Mouse (Mus musculus) neural tube, embryonic 11.5 days (tissue): ENCODE measurements around the gene Cblb. TPM values are rescaled to one million over a fixed set of nuclear protein-coding genes. Genes with fewer than 3 reads are reported as not detected.

Source experiments
- ATAC-seq: fragments of 200-750 bp; cut with Nextera tagmentation; 2 replicates; pipeline ENCODE4 v1.8.0; 2017; ENCODE audit warnings: moderate number of reproducible peaks, mild to moderate bottlenecking, moderate TSS enrichment, moderate library complexity; ENCODE audit not compliant: insufficient read depth, low FRiP score, low TSS enrichment
- DNase-seq: peaks from one replicate; pipeline ENCODE4 v3.0.0-alpha.2; 2015; ENCODE audit warnings: low spot score
- H3K27ac ChIP-seq: fragments of 300-500 bp; sonication (generic); 2 replicates; pipeline ENCODE4 v1.5.1; 2014; ENCODE audit warnings: low read depth, mild to moderate bottlenecking, low read length
- H3K27me3 ChIP-seq: fragments of 300-500 bp; sonication (generic); 2 replicates; pipeline ENCODE4 v1.6.1; 2014; ENCODE audit warnings: mild to moderate bottlenecking, low read length, mixed read lengths; ENCODE audit not compliant: control insufficient read depth, insufficient read depth
- H3K36me3 ChIP-seq: fragments of 300-500 bp; sonication (generic); 2 replicates; pipeline ENCODE4 v1.6.1; 2014; ENCODE audit warnings: mild to moderate bottlenecking, low read length, moderate library complexity, mixed read lengths; ENCODE audit not compliant: control insufficient read depth, insufficient read depth
- H3K4me1 ChIP-seq: fragments of 300-500 bp; sonication (generic); 2 replicates; pipeline ENCODE4 v1.6.1; 2014; ENCODE audit warnings: low read length, mixed read lengths; ENCODE audit not compliant: control insufficient read depth, insufficient read depth
- H3K4me2 ChIP-seq: fragments of 300-500 bp; sonication (generic); 2 replicates; pipeline ENCODE4 v1.6.1; 2014; ENCODE audit warnings: low read depth, mild to moderate bottlenecking, moderate library complexity
- H3K4me3 ChIP-seq: fragments of 300-500 bp; sonication (generic); 2 replicates; pipeline ENCODE4 v1.5.1; 2014; ENCODE audit warnings: low read depth, low read length
- H3K9ac ChIP-seq: fragments of 300-500 bp; sonication (generic); 2 replicates; pipeline ENCODE4 v1.6.1; 2014; ENCODE audit warnings: mild to moderate bottlenecking, low read length
- H3K9me3 ChIP-seq: fragments of 300-500 bp; sonication (generic); 2 replicates; pipeline ENCODE4 v1.6.1; 2016; ENCODE audit warnings: low read length; ENCODE audit not compliant: control insufficient read depth
- WGBS: fragments of 180-500 bp; shearing (Covaris S2); extraction: QIAGEN DNeasy Blood & Tissue Kit; methylation state at CpG from one replicate; pipeline ENCODE4 v1.1.7; 2014; 5-methylcytosine and 5-hydroxymethylcytosine counted together
- polyA plus RNA-seq: library from polyadenylated mRNA; unstranded; fragments of >200 nt; fragmentation: Nextera tagmentation; extraction: Ambion mirVana; gene quantifications from 2 replicates; pipeline ENCODE4 v1.2.1, GENCODE M21; 2014

Gene Cblb
- polyA plus RNA-seq, 1 experiment from 2014 or later = 41.7 TPM

GRCm38 (mm10) chr16:52086793-52087450, 55.9 kb downstream of the Cblb start:
- no peak overlapping the region for H3K4me2 ChIP-seq
- ATAC-seq = no peak
- H3K36me3 ChIP-seq = no peaks in the 10 kb centered on the region
- no peaks in the 10 kb centered on the region for H3K9me3 ChIP-seq
- DNase-seq = no peak
- H3K4me1 ChIP-seq = no peaks in the 10 kb centered on the region
- H3K27ac ChIP-seq = no peak overlapping the region
- WGBS = 97% methylated on average over 9 of the region's 9 CpGs
- H3K9ac ChIP-seq = no peak overlapping the region
- H3K4me3 ChIP-seq = no peak overlapping the region
- no peaks in the 10 kb centered on the region for H3K27me3 ChIP-seq

- DNase-seq = no peak
- H3K27ac ChIP-seq = no peak overlapping the region
- H3K36me3 ChIP-seq = no peaks in the 10 kb centered on the region
- no peak overlapping the region for H3K4me3 ChIP-seq
- ATAC-seq = no peak
- no peaks in the 10 kb centered on the region for H3K27me3 ChIP-seq
- no peak overlapping the region for H3K4me2 ChIP-seq
- no peaks in the 10 kb centered on the region for H3K4me1 ChIP-seq
- H3K9me3 ChIP-seq = no peaks in the 10 kb centered on the region
- 92% methylated on average over 4 of the region's 4 CpGs for WGBS
- H3K9ac ChIP-seq = no peak overlapping the region
Measured at GRCm38 (mm10) chr16:52089354-52089753, 58.3 kb downstream of the Cblb start.

GRCm38 (mm10) chr16:52090899-52091298, 59.9 kb downstream of the Cblb start:
- ATAC-seq = no peak

GRCm38 (mm10) chr16:52093325-52094253, 62.6 kb downstream of the Cblb start:
- Histone ChIP-seq H3K4me1 (no peaks in the 10 kb centered on the region), H3K27me3 (no peaks in the 10 kb centered on the region), H3K27ac (no peak overlapping the region), H3K4me2 (no peak overlapping the region), H3K36me3 (no peaks in the 10 kb centered on the region), H3K9ac (no peak overlapping the region), H3K4me3 (no peak overlapping the region), H3K9me3 (no peaks in the 10 kb centered on the region)
- ATAC-seq = no peak
- no peak for DNase-seq
- WGBS = 72% methylated on average over 9 of the region's 9 CpGs

More at GRCm38 (mm10) chr16:52090899-52091298, 59.9 kb downstream of the Cblb start:
- no peak overlapping the region for H3K4me2 ChIP-seq
- no peaks in the 10 kb centered on the region for H3K4me1 ChIP-seq
- DNase-seq = no peak
- H3K4me3 ChIP-seq = no peak overlapping the region
- H3K9me3 ChIP-seq = no peaks in the 10 kb centered on the region
- H3K27me3 ChIP-seq = no peaks in the 10 kb centered on the region
- 58% methylated on average over 6 of the region's 6 CpGs for WGBS
- H3K27ac ChIP-seq = no peak overlapping the region
- H3K9ac ChIP-seq = no peak overlapping the region
- no peaks in the 10 kb centered on the region for H3K36me3 ChIP-seq

GRCm38 (mm10) chr16:52094735-52095459, 63.9 kb downstream of the Cblb start:
- DNase-seq (no peak), ATAC-seq (no peak)
- no peak overlapping the region for H3K9ac ChIP-seq
- H3K4me3 ChIP-seq = no peak overlapping the region
- 93% methylated on average over 10 of the region's 10 CpGs for WGBS
- H3K27me3 ChIP-seq = no peaks in the 10 kb centered on the region
- H3K4me1 ChIP-seq = no peaks in the 10 kb centered on the region
- H3K27ac ChIP-seq = no peak overlapping the region
- no peaks in the 10 kb centered on the region for H3K9me3 ChIP-seq
- H3K36me3 ChIP-seq = no peaks in the 10 kb centered on the region
- no peak overlapping the region for H3K4me2 ChIP-seq

- Histone ChIP-seq H3K9me3 (no peaks in the 10 kb centered on the region), H3K4me2 (no peak overlapping the region), H3K4me3 (no peak overlapping the region), H3K27me3 (no peaks in the 10 kb centered on the region), H3K9ac (no peak overlapping the region), H3K27ac (no peak overlapping the region), H3K36me3 (no peaks in the 10 kb centered on the region), H3K4me1 (no peaks in the 10 kb centered on the region)
- 85% methylated on average over 3 of the region's 3 CpGs for WGBS
- ATAC-seq = no peak
- DNase-seq = no peak
Measured at GRCm38 (mm10) chr16:52095643-52096042, 64.6 kb downstream of the Cblb start.

GRCm38 (mm10) chr16:52100466-52100865, 69.4 kb downstream of the Cblb start:
- Histone ChIP-seq H3K4me3 (no peak overlapping the region), H3K9me3 (no peaks in the 10 kb centered on the region), H3K4me1 (no peaks in the 10 kb centered on the region), H3K36me3 (no peaks in the 10 kb centered on the region), H3K4me2 (no peak overlapping the region), H3K27ac (no peak overlapping the region), H3K27me3 (no peaks in the 10 kb centered on the region), H3K9ac (no peak overlapping the region)
- ATAC-seq (no peak), DNase-seq (no peak)
- WGBS = 83% methylated on average over 6 of the region's 6 CpGs

- Histone ChIP-seq H3K4me1 (no peaks in the 10 kb centered on the region), H3K4me2 (no peak overlapping the region), H3K36me3 (no peaks in the 10 kb centered on the region), H3K4me3 (no peak overlapping the region), H3K9ac (no peak overlapping the region), H3K27me3 (no peaks in the 10 kb centered on the region), H3K9me3 (no peaks in the 10 kb centered on the region), H3K27ac (no peak overlapping the region)
- no peak for ATAC-seq
- 93% methylated on average over 9 of the region's 9 CpGs for WGBS
- DNase-seq = no peak
Measured at GRCm38 (mm10) chr16:52104608-52105007, 73.6 kb downstream of the Cblb start.
